Mouse (Mus musculus): Measurements from ENCODE around the gene Orc5.

The Orc5 gene

DNA sequence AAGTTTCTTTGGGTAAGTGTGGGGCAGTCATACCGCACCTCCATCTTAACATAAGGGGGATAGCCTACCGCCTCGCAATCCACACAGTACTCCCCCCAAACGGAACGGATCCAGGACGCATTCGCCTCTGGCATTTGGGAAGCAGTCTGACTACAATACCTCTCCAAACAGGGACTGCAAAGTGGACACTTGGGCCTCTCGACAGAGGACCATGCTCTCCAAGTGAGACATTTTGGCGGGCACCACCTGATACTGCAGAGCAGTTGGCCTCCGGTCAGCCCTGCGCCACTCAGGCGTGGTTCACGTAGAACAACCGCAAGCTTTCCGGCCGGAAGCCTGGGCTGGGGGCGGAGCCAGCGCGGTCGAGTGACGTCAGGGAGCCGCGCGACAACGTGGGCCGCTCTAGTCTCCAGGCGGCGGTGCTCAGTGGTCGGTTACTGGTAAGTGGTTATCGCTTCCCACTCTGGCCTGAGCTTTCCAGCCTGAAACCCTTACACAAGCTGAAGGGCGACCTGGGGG lies at the start of gene Orc5:
Gene Orc5, minus strand, starts transcription at position 397 of the 519 bp plus-strand sequence.
- DNase-seq (ENCODE audit: low spot score in 2 of 2): peak; percentile 81 to 92

DNA sequence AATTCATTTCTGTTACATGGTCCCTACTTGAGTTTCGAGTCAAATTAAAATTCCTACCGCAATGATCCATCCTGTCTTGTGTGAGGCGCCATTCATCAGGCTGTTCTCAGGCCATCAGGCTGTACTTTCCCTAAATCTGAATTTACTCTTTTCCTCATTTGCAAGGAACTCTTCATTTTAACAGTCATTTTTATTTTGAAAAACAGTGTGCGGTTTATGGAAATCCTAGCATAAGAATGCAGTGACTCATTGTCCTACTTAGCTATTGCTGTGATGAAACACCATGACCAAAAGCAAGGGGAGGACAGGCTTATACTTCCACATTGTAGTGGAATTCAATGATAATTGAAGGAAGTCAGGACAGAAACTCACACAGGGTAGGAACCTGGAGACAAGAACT lies 46.8 kb upstream of the Orc5 start:
- DNase-seq (ENCODE audit: low spot score in 2 of 2): no peak

DNA sequence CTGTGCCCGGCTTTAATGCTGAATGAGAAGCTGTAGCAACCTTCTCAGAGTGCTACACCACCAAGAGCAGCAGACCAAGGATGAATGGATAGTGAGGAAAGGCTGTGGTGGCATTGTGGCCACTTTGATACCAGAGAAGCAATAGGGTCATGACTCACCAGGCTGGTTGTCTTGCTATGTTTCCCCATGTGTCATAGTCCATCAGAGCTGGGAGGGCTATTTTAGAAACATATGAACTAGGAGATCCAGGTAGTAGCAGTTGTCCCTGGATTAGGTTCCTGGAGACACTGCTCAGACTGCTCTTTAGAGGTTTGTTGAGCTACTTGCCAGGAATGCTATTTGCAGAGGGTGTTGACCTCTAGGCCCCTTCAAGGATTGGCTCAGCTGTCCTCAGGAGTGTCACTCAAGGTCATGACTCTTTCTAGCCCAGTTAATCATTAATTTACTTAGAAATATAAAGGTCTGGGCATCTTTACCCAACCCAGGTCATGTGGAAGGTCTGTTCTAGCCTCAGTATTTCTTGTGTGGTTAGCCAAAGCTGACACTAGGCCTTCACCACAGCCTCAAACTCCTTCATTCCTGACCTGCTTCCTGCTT lies 39.2 kb upstream of the Orc5 start:
- DNase-seq (ENCODE audit: low spot score in 2 of 2): no peak

DNA sequence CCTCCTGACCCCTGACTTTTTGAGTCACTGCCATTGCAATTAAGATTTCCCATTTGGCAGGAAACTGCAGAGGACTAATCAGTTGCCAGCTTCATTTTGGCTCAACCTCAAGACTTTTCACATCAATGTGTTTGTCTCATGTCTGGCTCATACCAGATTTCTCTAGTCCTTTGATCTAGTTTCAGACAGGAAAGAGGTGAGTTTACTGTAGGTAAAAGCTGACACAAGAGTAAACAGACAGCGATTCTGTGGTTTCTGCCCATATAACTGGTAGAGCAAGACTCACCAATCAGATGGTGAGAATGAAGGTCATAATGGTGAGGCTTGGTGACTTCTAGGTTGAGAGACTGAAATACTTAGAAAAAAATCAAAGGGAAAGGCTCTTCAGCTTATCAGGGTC lies 37.3 kb upstream of the Orc5 start:
- DNase-seq (ENCODE audit: low spot score in 2 of 2): no peak

DNA sequence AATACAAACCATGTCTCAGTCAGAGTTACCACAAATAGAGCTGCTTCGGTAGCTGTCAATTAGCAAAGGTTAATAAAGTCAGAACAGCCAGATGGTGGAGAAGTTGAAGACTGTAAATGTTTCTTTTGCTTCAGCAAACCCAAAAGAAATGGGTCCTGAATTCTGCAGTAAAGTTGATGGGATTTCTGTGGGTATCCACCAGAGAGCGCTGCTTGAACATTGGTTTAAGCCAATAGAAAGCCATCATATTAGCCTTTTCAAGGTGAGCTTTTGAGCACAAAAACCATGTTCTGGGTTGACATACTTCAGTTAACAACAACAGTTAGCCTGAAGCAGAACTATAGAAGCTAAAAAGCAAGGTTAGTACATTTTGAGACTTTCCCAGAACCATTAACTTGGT lies 34.3 kb upstream of the Orc5 start:
- DNase-seq (ENCODE audit: low spot score in 2 of 2): no peak

DNA sequence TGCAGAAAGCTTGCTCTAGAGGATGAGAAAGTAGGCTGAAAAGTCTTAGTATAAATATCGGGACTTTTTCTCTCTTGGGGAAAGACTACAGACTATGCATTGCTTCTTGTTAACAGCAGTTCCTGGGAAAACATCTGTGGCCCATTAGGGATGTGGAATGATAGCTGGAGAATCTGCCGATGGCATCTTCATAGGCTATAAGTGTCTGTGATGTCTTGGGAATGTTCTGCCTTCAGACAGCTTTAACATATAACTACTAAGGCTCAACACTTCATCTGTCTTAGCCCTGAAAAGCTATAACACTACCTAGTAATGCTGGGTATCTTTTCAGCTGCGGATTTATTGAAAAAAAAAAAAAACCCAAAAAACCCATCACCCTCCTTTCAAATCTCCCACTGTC lies 27.8 kb upstream of the Orc5 start:
- no peak for DNase-seq (ENCODE audit: low spot score in 2 of 2)

DNA sequence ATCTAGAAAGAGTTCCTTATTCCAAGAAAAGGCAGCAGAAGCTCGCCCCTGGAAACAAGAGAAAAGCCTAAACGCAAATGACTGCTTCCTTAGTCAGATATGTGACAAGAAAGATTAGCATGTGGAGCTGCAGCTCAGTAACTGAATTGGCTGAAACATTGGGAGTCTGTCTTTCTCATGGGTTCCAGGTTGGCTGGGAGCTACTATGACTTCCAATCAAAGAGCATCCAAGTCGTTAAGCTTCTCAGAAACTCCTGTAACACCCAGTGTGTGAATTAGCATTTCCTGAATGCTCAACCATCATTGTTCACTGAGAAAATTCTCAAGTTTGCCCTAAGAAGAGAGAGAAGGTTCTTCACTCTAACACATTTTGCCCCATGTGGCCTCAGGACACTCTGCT lies 24.5 kb upstream of the Orc5 start:
- DNase-seq (ENCODE audit: low spot score in 2 of 2): no peak

DNA sequence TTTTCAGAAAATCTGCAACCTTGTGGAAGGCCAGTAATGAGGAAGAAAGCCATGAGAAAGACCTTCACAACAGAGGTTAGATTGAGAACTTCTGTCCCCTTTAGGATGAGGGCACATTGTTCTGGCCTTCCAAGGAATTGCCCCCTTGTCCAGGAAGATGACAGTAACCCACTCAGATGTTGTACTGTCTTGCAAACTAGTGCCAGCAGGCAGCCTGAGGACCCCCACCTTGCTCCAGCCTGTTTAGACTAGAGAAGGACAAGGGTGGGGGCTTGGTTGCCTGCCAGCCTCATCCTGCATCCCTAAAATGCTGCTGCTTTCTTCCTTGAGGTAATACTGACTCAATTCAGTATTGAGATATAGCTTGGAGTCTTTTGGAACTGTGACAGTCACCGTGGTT lies 23.9 kb upstream of the Orc5 start:
- no peak for DNase-seq (ENCODE audit: low spot score in 2 of 2)

DNA sequence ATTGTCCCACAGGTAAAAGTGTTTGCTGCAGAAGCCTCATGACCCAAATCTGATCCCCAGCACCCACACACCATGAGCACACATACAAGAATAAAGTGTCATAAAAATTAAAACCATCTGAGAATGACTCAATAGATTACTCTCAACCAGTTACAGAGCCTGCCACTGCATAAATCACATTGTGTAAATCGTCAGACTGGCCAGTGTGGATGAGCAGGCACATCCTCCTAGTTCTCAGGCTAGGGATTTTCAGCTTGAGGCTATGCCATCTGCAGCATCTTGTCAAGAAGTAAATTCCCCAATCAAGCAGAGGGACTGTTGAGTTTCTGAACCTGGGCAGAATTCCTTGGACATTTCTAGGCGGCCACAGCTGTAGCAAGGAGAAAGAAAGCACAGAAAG lies 23.5 kb upstream of the Orc5 start:
- no peak for DNase-seq (ENCODE audit: low spot score in 2 of 2)

DNA sequence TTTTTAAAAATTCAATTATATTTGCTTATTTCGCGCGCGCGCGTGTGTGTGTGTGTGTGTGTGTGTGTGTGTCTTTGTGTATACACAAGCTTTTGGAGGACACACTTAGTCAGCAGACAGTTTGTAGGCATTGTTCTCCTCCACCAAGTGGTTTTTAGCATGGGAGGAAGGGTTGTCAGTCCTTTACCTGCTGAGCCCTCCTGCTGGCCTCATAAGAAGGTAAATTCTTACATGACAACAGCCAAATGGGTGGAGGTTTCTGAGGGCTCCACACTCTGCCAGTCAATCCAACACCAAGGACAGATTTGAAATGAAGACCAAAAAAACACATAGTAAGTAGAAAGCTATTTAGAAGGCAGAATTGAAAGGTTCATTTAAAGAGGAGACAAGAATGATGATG lies 22.7 kb upstream of the Orc5 start:
- no peak for DNase-seq (ENCODE audit: low spot score in 2 of 2)

DNA sequence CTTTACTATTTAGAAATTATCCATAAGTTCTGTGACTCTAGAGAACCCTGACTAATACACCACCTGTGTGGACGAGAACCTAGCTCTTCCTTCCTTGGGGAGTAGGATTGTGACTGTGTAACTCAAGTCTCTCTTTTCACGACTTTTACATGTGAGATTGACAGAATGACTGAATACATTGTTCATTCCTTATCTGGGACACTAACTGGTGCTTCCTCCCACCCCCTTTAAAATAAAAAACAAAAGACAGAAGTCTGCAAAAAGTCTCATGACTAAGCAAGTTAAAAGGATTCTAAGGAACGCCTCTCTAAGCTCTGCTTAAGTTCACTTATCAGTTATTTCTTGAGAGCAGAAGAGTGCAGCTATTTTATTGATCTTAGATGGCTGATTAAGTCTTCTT lies 22.2 kb upstream of the Orc5 start:
- DNase-seq (ENCODE audit: low spot score in 2 of 2): no peak

DNA sequence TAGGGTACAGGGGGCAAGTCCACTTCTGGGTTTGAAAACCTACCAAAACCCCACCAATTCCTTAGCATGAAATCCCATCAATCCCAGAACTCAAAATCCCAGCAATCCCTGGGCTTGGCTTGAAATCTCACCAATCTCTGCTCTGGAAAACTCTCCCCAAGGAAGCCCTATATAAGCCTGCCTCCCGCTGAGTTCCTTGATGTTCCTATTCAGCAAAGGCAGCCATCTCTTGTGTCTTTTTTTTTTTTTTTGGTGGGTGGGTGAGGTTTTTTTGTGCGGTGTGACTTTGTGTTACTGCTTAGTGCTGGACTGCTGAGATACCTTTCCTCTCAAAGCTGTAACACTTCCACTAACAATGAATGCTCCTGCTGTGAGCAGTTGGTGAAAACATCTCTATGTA lies 15.5 kb upstream of the Orc5 start:
- no peak for DNase-seq (ENCODE audit: low spot score in 2 of 2)

DNA sequence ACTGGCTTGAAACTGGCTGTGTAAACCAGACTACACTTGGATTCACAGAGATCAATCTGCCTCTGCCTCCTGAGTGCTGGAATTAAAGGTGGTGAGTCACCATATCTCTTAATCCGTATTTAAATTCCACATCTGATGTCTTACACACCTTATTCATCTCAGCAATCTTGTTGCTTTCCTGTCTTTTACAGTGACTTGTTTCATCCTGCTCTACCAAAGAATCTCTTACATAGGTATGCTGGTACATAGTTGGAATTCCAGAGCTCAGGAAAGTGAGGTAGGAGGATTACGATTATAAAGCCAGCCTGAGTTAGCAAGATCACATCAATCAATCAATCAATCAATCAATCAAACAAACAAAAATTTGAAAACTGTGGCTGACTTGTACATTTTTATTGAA lies 9.6 kb upstream of the Orc5 start:
- no peak for DNase-seq (ENCODE audit: low spot score in 2 of 2)

DNA sequence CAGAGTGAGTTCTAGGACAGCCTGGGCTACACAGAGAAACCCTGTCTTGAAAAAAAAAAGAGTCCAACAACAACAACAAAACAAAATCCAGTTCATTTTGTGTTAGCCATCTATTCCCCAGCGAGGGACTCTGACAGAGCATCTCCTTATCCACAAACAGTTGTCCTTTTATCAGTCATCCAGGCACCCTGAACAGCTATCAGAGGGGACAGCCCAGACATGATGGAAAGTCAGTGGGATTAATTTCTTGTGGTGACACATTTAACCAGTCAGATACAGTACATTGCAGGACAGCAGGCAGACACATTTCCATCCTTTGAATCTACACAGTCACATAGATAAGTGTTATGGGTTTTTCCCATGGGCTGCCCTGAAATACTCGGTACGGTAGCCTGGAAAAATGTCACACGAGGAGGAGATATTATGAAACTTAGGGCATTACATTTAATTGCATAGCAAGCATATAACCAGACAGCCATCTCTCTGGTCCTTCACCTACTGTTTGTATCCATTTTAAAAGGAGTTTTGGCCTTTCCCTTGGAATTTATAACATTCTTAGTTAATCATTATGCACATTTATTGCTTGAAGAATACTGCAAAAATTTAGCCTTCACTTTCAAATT lies 7.4 kb upstream of the Orc5 start:
- no peak for DNase-seq (ENCODE audit: low spot score in 2 of 2)

DNA sequence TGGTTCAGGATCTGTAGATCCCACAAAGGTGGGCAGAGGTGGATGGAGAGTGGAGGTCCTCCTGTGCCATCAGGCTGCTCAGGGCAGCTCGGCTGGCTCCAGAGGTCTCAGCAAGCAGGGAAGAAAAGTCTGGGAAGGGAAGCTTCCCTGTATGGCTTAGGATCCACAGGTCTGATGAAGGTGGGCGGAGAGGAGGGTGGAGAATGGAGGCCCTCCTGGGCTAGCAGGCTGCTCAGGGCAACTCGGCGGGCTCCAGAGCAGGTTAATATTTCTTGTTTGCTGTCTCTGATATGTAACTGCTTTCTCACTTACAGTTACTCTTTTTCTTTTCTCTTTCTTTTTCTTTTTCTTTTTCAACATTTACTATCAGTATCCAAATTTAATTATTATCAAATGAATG lies 6.5 kb upstream of the Orc5 start:
- DNase-seq (ENCODE audit: low spot score in 2 of 2): no peak

DNA sequence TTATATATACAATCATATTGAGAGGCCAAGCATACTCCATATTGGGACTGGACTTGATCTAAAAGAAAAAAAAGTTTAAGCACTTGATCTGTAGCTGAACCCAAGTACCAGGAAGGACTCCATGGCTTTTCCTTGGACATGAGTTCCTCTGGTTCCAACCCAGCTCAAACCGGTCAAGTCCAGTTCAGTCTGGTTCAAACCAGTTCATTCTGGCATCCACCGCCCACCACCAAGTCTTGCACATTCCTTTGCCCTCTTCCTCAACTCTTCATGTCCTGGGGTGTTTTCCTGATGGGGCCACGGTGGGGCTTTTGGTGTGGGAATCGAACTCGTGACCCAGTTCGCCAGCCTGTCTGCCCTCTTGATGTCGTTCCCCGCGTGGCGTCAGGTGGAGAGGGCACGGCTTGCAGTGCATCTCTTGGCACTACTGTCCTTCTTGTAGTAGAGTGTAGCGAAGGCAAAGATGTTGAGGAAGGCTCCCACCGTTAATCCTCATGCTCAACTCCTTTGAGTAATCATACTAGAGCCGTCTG lies 2.1 kb upstream of the Orc5 start:
- no peak for DNase-seq (ENCODE audit: low spot score in 2 of 2)

DNA sequence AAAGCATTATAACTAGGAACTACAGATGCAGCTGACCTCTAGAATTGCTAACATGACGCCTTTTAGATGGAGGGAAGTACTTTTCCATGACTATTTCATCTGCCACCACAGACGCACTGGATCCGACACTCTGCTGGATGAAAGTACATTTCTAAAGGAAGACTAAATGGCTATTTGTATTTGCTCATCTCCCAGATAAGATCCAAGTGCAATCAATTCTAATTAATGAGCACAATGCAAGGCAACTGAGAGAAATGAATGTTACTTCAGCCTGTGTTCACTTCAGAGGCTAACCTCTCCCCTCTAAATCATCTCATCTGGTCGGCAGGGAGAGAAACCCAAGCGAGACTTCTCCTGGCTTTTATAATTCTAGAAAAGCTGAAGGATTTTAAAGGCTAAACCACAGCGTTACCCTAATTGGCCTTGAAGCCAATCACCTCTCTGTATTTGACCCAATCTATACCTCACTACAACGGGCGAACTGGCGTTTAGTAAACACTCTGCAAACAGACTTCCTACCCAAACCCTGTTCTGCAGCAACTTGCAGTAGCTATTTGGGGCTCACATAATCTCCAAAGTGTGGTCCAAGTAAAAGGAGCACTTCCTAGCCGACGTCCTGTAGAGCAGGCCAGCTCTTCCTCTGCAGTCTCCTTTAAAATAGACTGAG lies 730 bp downstream of the Orc5 start:
- DNase-seq (ENCODE audit: low spot score in 2 of 2): no peak

DNA sequence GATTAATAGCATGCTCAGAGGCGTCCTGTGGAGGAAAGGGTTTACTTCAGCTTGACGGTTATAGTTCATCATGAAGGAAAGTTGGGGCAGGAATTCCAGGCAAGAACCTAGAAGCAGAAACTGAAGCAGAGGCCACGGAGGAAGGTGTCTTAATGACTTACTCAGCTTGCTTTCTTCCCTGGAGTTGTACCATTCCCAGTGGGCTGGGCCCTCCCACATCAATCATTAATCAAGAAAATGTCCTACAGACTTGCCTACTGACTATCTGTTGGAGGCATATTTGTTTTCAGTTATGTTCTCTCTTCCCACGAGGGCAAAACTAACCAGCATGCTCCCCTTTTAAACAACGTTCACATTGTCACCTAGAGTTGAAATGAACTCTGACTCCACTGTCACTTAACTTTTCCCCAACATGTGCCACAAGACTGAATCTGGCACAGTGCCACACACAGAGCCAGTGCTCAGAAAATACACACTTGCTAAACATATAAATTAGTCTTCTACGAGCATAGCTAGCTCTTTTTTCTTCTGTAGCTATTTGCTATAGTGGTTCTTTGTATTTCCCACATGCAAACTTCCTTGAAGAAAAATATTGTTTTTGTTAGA lies 1.6 kb downstream of the Orc5 start:
- no peak for DNase-seq (ENCODE audit: low spot score in 2 of 2)

DNA sequence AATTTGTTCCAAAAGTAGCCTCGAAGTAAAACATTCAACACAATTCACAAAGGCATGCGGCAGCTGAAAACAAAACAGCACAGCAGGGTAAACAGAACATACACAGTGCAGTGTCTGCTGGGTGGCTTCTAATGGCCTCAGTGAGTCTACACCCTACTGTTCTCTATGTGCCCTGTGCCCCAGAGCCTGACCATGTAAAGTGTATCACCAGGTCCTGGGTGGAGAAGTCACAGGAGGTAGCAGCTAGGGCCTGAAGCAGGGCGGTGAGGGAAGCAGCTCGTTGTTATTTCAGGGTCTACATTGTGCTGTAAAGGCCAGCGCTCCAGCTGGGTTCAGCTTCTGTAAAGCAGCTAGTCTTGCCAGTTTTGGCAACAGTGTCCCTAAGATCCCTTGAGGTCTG lies 3.7 kb downstream of the Orc5 start:
- no peak for DNase-seq (ENCODE audit: low spot score in 2 of 2)

DNA sequence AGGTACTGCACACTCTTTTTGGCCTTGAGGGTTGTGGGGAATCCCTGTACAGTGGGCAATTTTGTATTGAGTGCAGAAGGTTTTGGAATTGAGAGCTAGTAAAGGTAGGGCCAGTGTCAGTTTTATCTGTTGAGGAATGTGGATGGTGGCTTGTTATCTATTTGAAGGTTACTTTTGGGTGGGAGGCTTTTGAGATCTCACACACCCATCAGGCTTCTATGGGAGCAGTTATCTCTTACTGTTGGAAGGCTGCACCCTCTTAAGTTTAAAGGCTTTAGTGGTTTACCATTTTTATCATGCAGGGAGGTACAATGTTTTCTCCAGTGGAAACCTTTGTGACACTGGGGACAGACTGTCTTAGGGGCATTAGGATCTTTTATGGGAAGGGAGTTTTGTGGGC lies 4.9 kb downstream of the Orc5 start:
- DNase-seq (ENCODE audit: low spot score in 2 of 2): no peak

DNA sequence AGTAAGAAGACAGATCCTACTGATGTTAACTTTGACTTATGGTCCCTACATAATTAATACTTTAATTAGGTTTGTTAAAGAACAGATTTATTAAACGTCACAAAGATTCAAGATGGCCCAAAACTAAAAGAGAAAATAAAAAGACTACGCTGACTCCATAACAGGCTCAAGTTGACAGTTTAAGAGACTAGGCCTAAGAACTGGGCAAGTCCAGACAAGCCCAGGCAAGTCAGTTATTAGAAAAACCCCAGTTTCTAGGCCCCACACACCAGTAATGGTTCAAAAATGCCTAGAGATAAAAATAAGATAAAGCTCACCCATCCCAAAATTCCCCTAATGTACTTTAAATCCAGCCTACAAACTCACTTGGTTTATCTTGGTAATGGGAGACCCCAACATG lies 7.6 kb downstream of the Orc5 start:
- no peak for DNase-seq (ENCODE audit: low spot score in 2 of 2)

DNA sequence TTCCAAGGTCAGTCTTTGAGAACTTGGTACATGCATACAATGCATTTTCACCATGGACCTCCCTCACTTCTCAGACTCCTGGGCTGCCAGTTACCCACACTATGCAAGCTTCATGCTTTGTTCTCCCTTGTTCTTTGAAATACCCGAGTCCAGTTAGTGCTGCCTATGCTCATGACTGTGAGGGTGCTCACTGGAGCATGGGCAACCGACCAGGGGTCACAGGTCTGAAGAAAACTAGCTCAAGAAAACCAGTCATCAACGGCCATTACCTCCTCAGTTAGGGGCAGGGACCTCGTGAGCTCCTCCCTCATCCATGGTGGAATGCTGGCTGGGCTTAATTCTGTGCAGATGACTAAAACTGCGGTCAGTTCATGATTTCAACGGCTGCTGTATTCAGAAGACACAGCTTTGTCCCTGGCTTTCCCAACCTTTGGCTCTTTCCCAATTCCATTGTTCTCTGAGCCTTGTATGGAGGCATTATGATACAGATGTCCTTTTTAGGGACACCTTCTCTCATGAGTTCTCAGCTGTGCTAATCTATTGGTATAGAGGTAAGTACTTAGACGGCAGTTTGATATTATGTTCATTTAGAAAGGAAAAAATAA lies 11.1 kb downstream of the Orc5 start:
- no peak for DNase-seq (ENCODE audit: low spot score in 2 of 2)
